Mouse (Mus musculus): Measurements from ENCODE around the gene Pin1.
"Not testable (repeated sequence)": the region's sequence is repeated elsewhere in the genome, so short reads cannot be mapped to it uniquely, and the experiment has no call there.

Pin1 gene

DNA sequence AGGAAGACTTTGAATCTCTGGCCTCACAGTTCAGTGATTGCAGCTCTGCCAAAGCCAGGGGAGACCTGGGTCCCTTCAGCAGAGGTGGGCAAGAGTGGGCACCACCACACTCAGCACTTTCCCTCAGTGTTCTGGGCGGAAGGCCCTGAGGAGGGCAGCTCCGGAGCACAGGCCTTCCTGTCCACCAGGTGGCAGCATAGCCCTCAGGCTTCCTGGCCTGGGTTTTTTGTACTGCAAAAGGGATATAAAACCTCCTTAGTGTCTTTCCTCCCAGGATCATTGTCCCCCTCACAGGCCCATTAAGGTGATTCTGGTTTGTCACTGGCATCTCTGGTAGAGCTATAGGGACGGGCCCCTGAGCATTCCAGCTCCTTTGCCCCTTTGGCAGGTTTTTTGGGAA lies 10.4 kb downstream of the Pin1 start:
- peak; percentile 70 for DNase-seq (ENCODE audit: low read depth)

DNA sequence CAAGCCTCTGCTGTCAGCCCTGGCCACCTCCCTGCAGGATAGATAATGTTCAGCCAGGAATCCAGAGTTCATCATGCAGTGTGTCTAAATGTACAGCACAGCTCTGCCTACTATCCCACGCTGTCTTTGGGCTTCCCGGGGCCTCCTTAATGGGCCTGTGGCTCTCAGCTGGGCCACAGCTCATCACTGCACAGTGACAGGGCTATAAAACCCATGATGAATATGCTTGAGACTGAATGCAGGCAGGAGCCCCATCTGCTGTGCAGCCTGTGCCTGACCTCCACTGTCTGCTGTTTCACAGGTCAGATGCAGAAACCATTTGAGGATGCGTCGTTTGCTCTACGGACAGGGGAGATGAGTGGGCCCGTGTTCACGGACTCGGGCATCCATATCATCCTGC lies 11.0 kb downstream of the Pin1 start:
- no peak for DNase-seq (ENCODE audit: low read depth)

DNA sequence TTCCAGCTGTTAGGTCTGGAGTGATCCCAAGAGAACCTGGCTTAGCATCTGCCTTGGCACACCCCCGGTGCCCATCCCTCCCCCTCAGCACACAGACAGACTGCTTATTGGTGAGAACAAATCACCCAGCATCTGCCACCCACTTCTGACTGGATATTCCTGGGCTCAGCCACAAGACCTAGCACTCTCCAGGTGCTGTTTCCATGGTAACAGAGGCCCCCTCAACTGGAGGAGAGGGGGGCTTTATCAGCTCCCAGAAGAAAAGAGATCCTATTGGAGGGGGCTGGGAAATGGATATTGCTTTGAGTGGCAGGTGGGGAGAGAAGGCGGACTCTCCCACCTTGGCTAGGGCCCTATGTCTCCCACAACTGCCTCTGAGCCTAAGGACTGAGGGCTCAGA lies 12.1 kb downstream of the Pin1 start:
- DNase-seq (ENCODE audit: low read depth), result no peak

DNA sequence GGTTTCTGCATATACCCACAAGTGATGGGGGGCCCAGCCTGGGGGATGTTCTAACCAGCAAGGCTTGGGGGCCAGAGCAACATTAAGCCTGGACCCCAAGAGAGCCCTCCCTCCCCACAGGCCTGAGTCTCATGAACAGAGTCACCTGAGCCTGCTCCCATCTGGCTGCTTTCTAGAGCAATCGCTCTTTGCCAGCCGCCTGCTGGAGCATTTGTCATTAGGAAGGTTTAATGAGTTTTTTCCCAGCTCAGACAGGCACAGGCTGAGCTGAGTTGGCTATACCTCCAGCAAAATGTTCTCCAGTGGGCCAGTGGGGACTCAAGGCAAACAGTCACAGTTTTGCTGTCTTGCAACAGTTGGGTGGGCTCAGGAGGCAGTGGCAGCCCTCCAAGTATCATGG lies 12.5 kb downstream of the Pin1 start:
- DNase-seq (ENCODE audit: low read depth), result no peak

GRCm38 (mm10) chr9:20664982-20665637 lies 13.2 kb downstream of the Pin1 start:
- no peak for DNase-seq (ENCODE audit: low read depth)

GRCm38 (mm10) chr9:20665925-20666324 lies 14.0 kb downstream of the Pin1 start:
- DNase-seq (ENCODE audit: low read depth), result no peak

GRCm38 (mm10) chr9:20666510-20667034 lies 14.7 kb downstream of the Pin1 start:
- DNase-seq (ENCODE audit: low read depth), result no peak

- DNase-seq (ENCODE audit: low read depth), result no peak
Measured at GRCm38 (mm10) chr9:20668065-20668464, 16.2 kb downstream of the Pin1 start.

GRCm38 (mm10) chr9:20672047-20672446 lies 20.2 kb downstream of the Pin1 start:
- DNase-seq (ENCODE audit: low read depth), result no peak

- DNase-seq (ENCODE audit: low read depth), result no peak
Measured at GRCm38 (mm10) chr9:20677892-20678291, 26.0 kb downstream of the Pin1 start.

DNA sequence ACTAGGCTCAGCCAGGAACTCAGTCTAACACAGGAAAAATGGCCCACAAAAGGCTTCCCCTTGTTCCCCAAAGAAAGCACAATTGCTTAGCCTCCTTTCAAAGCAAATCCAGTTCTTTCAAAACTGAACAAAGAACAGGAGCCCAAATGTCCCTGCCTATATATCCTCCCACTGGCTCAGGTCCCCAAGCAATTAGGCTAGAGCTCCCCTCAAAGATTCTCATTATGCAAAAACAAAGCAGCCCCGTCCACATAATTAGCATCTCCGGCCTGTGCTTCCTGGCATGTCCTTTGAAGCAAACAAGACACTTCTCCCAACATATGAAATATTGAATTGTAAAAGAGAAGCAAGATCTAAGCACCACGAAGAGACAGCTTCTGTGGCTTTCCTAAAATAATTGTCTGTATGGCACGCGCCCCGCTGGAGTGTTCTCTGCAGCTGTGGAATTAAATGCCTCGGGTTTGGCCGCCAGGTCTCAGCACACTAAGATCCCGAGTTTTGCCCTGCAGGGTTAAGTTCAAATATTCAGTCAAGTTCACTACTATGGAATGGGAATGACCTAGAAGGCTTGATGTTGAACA lies 28.6 kb downstream of the Pin1 start:
- no peak for DNase-seq (ENCODE audit: low read depth)

DNA sequence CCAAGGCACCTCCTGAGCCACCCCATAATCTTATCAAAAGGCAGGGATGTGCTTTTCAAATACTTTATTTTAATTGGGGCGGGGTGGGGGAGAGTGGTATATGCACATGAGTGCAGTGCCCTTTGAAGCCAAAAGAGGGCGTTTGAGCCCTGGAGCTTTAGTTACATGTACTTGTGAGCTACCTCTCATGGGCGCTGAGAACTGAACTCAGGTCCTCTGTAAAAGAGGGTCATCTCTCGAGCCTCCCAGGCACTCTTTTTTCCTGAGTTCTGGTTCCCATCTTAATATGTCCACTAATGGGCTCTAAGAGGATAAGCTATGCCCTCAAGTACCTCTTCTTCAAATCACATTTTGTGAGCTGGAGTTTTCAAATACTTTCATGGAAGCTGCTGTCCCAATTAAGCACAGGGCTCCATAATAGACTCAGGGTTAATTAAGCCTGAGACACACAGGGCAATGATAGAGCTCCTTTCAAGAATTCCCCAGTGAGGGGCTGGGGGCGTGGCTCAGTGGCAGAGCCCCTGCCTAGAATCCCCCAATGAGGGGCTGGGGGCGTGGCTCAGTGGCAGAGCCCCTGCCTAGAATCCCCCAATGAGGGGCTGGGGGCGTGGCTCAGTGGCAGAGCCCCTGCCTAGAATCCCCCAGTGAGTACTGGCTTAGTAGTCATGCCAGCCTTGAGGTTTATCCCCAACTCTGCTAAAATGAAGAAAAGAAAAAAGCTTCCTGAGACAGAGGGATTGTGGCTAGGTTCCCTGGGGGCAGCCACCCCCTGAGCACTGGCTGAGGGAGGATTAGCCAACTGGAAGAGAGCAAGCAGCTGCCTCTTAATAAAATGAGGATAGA lies 29.9 kb downstream of the Pin1 start:
- no peak for DNase-seq (ENCODE audit: low read depth)

- DNase-seq (ENCODE audit: low read depth), result no peak
Measured at GRCm38 (mm10) chr9:20682389-20682722, 30.5 kb downstream of the Pin1 start.

- DNase-seq (ENCODE audit: low read depth), result no peak
Measured at GRCm38 (mm10) chr9:20685081-20685861, 33.4 kb downstream of the Pin1 start.

GRCm38 (mm10) chr9:20689403-20689802 lies 37.5 kb downstream of the Pin1 start:
- no peak for DNase-seq (ENCODE audit: low read depth)

GRCm38 (mm10) chr9:20689913-20690312 lies 38.0 kb downstream of the Pin1 start:
- no peak for DNase-seq (ENCODE audit: low read depth)

GRCm38 (mm10) chr9:20690449-20690848 lies 38.6 kb downstream of the Pin1 start:
- not testable (repeated sequence) for DNase-seq (ENCODE audit: low read depth)

DNA sequence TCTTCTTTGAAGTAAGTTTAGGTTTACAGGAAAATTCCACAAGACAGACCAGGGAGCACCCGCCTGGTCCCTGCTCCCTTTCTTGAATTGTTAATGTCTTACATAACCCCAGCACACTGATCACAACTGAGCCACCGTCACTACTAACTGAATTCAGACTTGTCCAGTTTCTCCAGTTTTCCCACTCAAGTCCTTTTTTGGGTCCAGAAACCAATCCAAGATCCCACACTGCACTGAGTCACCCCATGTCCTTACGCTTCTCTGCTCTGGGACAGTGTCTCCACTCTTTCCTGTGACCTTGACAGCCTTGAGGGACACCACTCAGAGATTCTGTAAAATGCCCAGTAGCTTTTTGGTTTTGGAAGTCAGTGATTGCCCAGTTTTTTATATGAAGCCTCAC lies 41.0 kb downstream of the Pin1 start:
- DNase-seq (ENCODE audit: low read depth), result no peak

DNA sequence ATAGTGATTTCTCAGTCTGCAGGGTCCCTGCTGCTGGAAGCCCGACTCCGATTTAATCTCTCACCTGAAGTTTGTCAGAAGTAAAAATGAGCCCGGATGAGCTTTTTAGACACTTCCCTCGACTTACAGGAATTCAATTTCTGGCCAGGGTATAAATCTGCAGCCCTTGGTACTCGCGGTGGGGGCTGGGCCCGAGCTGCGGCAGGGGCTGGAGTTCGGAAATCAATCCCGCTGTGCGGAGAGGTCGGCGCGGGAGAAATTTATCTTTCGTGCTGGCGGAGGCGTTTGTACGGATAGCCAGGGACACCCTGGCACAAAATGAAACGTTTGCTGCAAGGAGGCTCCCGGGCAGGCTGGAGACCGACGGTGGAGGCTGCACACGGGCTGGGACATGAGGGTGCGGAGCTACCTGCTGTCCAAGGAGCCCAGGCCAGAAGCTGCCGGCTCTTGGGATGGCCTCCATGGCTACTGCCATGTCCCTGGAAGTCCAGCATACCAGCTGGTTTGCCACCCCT lies 42.9 kb downstream of the Pin1 start:
- DNase-seq (ENCODE audit: low read depth), result no peak

DNA sequence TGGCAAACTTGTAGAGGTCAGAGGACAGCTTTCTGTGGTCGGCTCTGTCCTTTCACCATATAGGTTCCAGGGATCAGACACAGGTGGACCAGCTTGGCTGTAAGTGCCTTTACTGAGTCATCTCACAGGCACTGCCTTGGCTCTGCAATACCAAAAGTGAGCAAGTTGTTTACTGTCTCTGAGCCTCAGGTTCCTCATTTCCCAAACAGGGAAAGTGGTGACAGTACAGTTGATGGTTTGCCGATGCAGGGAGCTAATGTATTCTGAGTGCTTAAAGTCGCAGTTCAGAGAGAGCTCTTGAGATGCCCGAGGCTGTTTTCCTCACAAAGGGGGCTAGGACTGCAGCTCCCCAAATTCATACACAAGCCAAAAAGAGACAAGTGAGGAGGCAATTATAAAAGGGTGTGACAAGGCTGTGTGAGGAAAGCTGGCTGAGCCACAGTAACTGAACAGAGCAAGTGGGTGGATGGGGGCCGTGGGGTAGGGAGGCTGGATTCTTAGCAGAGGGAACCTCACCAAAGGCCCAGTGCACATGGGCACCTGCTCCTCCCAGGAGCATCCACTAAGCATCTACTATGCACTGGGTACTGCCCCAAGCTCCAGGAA lies 44.3 kb downstream of the Pin1 start:
- no peak for DNase-seq (ENCODE audit: low read depth)

- DNase-seq (ENCODE audit: low read depth), result no peak
Measured at GRCm38 (mm10) chr9:20697466-20697865, 45.6 kb downstream of the Pin1 start.

Measured in naive thymus-derived CD4-positive, alpha-beta T cell, adult 2 months (primary cell).